Mouse (Mus musculus): ENCODE results near the gene Dusp3. TPM values are rescaled to one million over a fixed set of nuclear protein-coding genes. Genes with fewer than 3 reads are reported as not detected.

Dusp3 gene
- polyA plus RNA-seq, 1 experiment from 2014 or later = 78.2 TPM

DNA sequence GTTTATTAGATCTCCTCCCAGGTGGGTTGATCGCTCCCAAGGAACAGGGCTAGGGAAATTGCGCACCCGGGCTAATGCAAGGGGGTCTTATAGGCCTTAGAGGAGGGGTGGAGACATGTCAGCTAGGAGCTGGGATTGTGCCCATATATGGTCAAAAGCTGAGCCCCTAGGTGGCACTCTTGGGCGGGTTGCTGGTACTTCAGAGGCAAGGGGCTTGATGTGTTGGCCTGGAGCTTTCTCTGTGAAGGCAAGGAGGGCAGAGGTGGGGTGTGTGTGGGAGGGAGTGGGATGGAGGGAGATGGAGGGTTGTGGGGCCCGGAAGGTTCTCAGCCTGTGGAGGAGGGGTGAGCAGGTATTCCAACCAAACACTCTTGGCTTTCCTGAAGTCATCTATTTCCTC is 40.3 kb downstream of the Dusp3 start:
- H3K36me3 ChIP-seq (ENCODE audit: insufficient read depth, low read length) = no peaks in the 10 kb centered on the region
- WGBS = 32% methylated on average over 5 of the region's 5 CpGs
- no peak overlapping the region for H3K4me2 ChIP-seq (replicated peaks; ENCODE audit: low read depth, low read length)
- no peaks in the 10 kb centered on the region for H3K27me3 ChIP-seq (replicated peaks; ENCODE audit: insufficient read depth, low read length)
- TF ChIP-seq EP300 (IDR thresholded peaks at IDR 0.05) (no peak), CTCF (IDR thresholded peaks at IDR 0.05) (peak; percentile 36)
- DNase-seq (ENCODE audit: low spot score) (no peak), ATAC-seq (no peak)
- H3K27ac ChIP-seq (ENCODE audit: low read length) = no peak overlapping the region
- H3K9me3 ChIP-seq (ENCODE audit: low read length) = no peaks in the 10 kb centered on the region
- no peak overlapping the region for H3K9ac ChIP-seq (replicated peaks; ENCODE audit: low read depth)
- no peaks in the 10 kb centered on the region for H3K4me1 ChIP-seq (ENCODE audit: insufficient read depth, low read depth, low read length)
- no peak overlapping the region for H3K4me3 ChIP-seq (ENCODE audit: low read depth, low read length)

DNA sequence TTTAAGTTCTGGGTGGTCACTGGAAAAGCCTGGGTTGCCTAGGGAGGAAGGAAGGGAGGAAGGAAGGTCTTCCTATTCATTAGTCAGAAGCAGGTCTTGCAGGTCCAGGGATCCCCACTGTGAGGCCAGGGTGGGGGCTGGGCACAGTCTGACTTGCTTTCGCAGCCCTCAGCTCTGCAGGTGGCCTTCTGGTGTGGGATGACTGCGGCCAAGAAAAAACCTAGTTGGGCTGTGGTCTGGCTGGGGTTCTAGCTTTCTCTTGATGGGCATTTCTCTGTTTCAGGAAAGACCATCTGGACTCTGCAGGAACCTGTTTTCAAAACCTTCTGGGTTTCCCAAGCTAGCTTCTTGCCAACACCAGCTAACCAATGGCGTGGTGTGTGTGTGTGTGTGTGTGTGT is 43.8 kb downstream of the Dusp3 start:
- Histone ChIP-seq H3K4me2 (replicated peaks; ENCODE audit: low read depth, low read length) (no peak overlapping the region), H3K27ac (ENCODE audit: low read length) (no peak overlapping the region)
- ATAC-seq = no peak

DNA sequence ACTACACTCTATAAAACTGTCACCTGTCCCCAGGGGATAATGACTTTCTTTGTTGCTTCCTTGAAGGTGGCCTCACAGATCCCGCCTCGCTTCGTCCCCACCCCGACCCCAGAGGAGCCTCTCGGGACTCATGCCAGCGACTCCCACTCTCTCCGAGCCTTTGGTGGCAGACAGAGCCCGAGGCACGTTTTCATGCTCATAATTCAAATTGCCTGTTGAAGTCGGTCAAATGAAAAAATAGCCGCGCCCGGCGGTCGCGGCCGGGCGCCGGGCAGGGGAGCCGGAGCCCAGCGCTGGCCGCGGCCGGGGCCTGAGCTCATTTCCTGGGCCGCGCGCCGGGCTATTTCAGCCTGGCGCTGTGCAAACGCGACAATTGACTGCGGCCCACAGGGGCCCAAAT is 49.7 kb downstream of the Dusp3 start:
- WGBS = under 1% methylated on average over 32 of the region's 32 CpGs
- Histone ChIP-seq H3K9ac (replicated peaks; ENCODE audit: low read depth) (no peak overlapping the region), H3K4me3 (ENCODE audit: low read depth, low read length) (peak overlapping the region; percentile 26; the same call in 1 of the 2 replicates), H3K27me3 (replicated peaks; ENCODE audit: insufficient read depth, low read length) (no peaks in the 10 kb centered on the region; the same call in 1 of the 2 replicates), H3K4me1 (ENCODE audit: insufficient read depth, low read depth, low read length) (no peaks in the 10 kb centered on the region), H3K9me3 (ENCODE audit: low read length) (no peaks in the 10 kb centered on the region), H3K36me3 (ENCODE audit: insufficient read depth, low read length) (no peaks in the 10 kb centered on the region), H3K4me2 (replicated peaks; ENCODE audit: low read depth, low read length) (peak overlapping the region; percentile 60), H3K27ac (ENCODE audit: low read length) (no peak overlapping the region)
- peak; percentile 62 for ATAC-seq
- peak; percentile 39 for DNase-seq (ENCODE audit: low spot score)
- TF ChIP-seq EP300 (IDR thresholded peaks at IDR 0.05) (no peak), CTCF (IDR thresholded peaks at IDR 0.05) (no peak)

More for the DNA sequence above, 43.8 kb downstream of the Dusp3 start:
- no peaks in the 10 kb centered on the region for H3K4me1 ChIP-seq (ENCODE audit: insufficient read depth, low read depth, low read length)
- no peak overlapping the region for H3K4me3 ChIP-seq (ENCODE audit: low read depth, low read length)
- no peaks in the 10 kb centered on the region for H3K9me3 ChIP-seq (ENCODE audit: low read length)
- TF ChIP-seq EP300 (IDR thresholded peaks at IDR 0.05) = no peak
- no peak overlapping the region for H3K9ac ChIP-seq (replicated peaks; ENCODE audit: low read depth)
- no peak for DNase-seq (ENCODE audit: low spot score)
- no peaks in the 10 kb centered on the region; the same call in 1 of the 2 replicates for H3K27me3 ChIP-seq (replicated peaks; ENCODE audit: insufficient read depth, low read length)
- H3K36me3 ChIP-seq (ENCODE audit: insufficient read depth, low read length) = no peaks in the 10 kb centered on the region
- WGBS = 37% methylated on average over 3 of the region's 3 CpGs

DNA sequence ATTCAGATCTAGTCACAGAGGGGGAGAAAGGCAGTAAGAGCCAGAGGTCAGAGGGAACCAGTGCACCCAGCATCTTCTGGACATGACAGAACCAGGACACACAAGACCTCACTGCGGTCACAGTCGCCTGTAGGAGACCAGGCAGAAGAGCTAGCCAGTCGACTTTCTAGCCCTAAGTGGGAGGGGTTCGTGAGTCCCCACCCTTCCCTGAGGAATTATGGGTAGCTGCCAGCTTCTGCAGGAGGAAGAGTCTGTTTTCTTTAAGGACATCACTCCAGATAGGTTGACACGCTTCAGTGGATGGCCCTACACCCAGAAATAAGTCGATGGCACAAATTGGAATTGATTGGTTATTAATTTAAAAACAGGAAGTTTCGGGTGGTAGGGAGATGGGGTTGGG is 50.4 kb downstream of the Dusp3 start:
- H3K4me2 ChIP-seq (replicated peaks; ENCODE audit: low read depth, low read length) = no peak overlapping the region
- DNase-seq (ENCODE audit: low spot score) (no peak), ATAC-seq (no peak)
- TF ChIP-seq EP300 (IDR thresholded peaks at IDR 0.05) (no peak), CTCF (IDR thresholded peaks at IDR 0.05) (no peak)
- no peak overlapping the region for H3K9ac ChIP-seq (replicated peaks; ENCODE audit: low read depth)
- no peaks in the 10 kb centered on the region for H3K9me3 ChIP-seq (ENCODE audit: low read length)
- H3K27ac ChIP-seq (ENCODE audit: low read length) = no peak overlapping the region
- 42% methylated on average over 7 of the region's 7 CpGs for WGBS
- H3K27me3 ChIP-seq (replicated peaks; ENCODE audit: insufficient read depth, low read length) = no peaks in the 10 kb centered on the region; the same call in 1 of the 2 replicates
- H3K4me3 ChIP-seq (ENCODE audit: low read depth, low read length) = no peak overlapping the region
- no peaks in the 10 kb centered on the region for H3K4me1 ChIP-seq (ENCODE audit: insufficient read depth, low read depth, low read length)
- no peaks in the 10 kb centered on the region for H3K36me3 ChIP-seq (ENCODE audit: insufficient read depth, low read length)

DNA sequence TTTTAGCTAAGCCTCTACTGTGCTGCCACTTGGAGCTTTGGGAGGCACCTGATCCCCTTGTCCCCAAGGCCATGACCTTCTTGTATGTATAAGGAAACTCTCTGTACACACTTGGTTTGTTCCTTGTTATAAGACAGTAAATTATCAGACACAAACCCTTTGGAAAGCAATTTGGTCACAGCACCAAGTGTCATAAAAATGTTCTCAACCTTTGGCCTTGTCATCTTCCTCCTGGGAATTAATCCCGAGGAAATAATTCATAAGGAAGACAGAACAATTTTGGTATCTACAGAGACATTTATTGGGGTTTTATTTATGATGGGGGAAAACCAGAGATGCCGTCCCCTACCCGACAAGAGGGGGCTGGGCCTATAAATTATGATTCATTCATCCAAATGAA is 51.1 kb downstream of the Dusp3 start:
- TF ChIP-seq CTCF (IDR thresholded peaks at IDR 0.05) (no peak), EP300 (IDR thresholded peaks at IDR 0.05) (no peak)
- H3K36me3 ChIP-seq (ENCODE audit: insufficient read depth, low read length) = no peaks in the 10 kb centered on the region
- 77% methylated on average over 3 of the region's 3 CpGs for WGBS
- H3K27me3 ChIP-seq (replicated peaks; ENCODE audit: insufficient read depth, low read length) = no peaks in the 10 kb centered on the region; the same call in 1 of the 2 replicates
- H3K4me3 ChIP-seq (ENCODE audit: low read depth, low read length) = no peak overlapping the region
- no peaks in the 10 kb centered on the region for H3K9me3 ChIP-seq (ENCODE audit: low read length)
- H3K9ac ChIP-seq (replicated peaks; ENCODE audit: low read depth) = no peak overlapping the region
- no peaks in the 10 kb centered on the region for H3K4me1 ChIP-seq (ENCODE audit: insufficient read depth, low read depth, low read length)
- H3K4me2 ChIP-seq (replicated peaks; ENCODE audit: low read depth, low read length) = no peak overlapping the region
- ATAC-seq (no peak), DNase-seq (ENCODE audit: low spot score) (no peak)
- H3K27ac ChIP-seq (ENCODE audit: low read length) = no peak overlapping the region

DNA sequence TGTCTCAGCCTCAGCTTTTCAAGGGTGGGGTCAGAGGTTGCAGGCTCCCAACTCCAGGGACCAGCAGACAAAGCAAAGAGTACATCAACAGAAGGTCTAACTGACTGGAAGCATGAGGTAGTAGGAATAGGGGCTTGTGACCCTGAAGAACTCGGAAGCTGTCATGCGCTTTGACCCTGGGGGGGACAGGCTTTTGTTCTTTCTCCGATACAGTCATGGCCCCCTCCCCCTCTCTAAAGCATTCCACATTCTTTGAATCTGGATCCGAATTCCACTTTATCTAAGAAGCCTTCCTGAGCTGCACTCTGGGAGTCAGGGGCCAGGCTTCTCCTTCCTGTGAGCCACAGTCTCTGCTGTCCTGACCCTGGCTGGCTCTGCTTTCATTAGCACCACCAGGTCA is 54.8 kb downstream of the Dusp3 start:
- ATAC-seq (no peak), DNase-seq (ENCODE audit: low spot score) (no peak)
- TF ChIP-seq CTCF (IDR thresholded peaks at IDR 0.05) = no peak
- no peak for TF ChIP-seq EP300 (IDR thresholded peaks at IDR 0.05)
- H3K27ac ChIP-seq (ENCODE audit: low read length) = no peak overlapping the region
- no peaks in the 10 kb centered on the region for H3K4me1 ChIP-seq (ENCODE audit: insufficient read depth, low read depth, low read length)
- no peaks in the 10 kb centered on the region for H3K27me3 ChIP-seq (replicated peaks; ENCODE audit: insufficient read depth, low read length)
- WGBS = 43% methylated on average over 4 of the region's 4 CpGs
- no peak overlapping the region for H3K4me2 ChIP-seq (replicated peaks; ENCODE audit: low read depth, low read length)
- no peaks in the 10 kb centered on the region for H3K36me3 ChIP-seq (ENCODE audit: insufficient read depth, low read length)
- H3K9ac ChIP-seq (replicated peaks; ENCODE audit: low read depth) = no peak overlapping the region
- no peak overlapping the region for H3K4me3 ChIP-seq (ENCODE audit: low read depth, low read length)
- no peaks in the 10 kb centered on the region for H3K9me3 ChIP-seq (ENCODE audit: low read length)
